Mouse (Mus musculus): ENCODE results near the gene Zfp64. TPM values are rescaled to one million over a fixed set of nuclear protein-coding genes. Genes with fewer than 3 reads are reported as not detected.

The Zfp64 gene
- polyA plus RNA-seq, 1 experiment from 2014 or later, result 18.3 TPM

- H3K27me3 ChIP-seq (ENCODE audit: control insufficient read depth, insufficient read depth, low read length), result no peaks in the 10 kb centered on the region
- H3K4me1 ChIP-seq (ENCODE audit: control insufficient read depth, insufficient read depth, low read length), result no peaks in the 10 kb centered on the region
- H3K4me3 ChIP-seq (ENCODE audit: low read length), result no peak overlapping the region
- H3K9ac ChIP-seq (ENCODE audit: low read length), result no peak overlapping the region
- no peak overlapping the region for H3K27ac ChIP-seq (ENCODE audit: low read length)
- H3K9me3 ChIP-seq (replicated peaks; ENCODE audit: control insufficient read depth, low read length), result no peaks in the 10 kb centered on the region
- H3K36me3 ChIP-seq (ENCODE audit: control insufficient read depth, insufficient read depth), result no peaks in the 10 kb centered on the region
- H3K4me2 ChIP-seq (ENCODE audit: low read depth, low read length), result no peak overlapping the region
- WGBS, result 67% methylated on average over 2 of the region's 2 CpGs
- no peak for ATAC-seq (replicated peaks; ENCODE audit: extremely low read depth, insufficient read depth, low FRiP score)
These were observed 63.3 kb downstream of the Zfp64 start for GRCm38 (mm10) chr2:168892057-168892456.

- H3K36me3 ChIP-seq (ENCODE audit: control insufficient read depth, insufficient read depth), result no peaks in the 10 kb centered on the region
- no peak overlapping the region for H3K9ac ChIP-seq (ENCODE audit: low read length)
- no peaks in the 10 kb centered on the region for H3K27me3 ChIP-seq (ENCODE audit: control insufficient read depth, insufficient read depth, low read length)
- no peak overlapping the region for H3K27ac ChIP-seq (ENCODE audit: low read length)
- no peaks in the 10 kb centered on the region for H3K4me1 ChIP-seq (ENCODE audit: control insufficient read depth, insufficient read depth, low read length)
- 62% methylated on average over 8 of the region's 8 CpGs for WGBS
- no peak overlapping the region for H3K4me3 ChIP-seq (ENCODE audit: low read length)
- no peak overlapping the region for H3K4me2 ChIP-seq (ENCODE audit: low read depth, low read length)
- H3K9me3 ChIP-seq (replicated peaks; ENCODE audit: control insufficient read depth, low read length), result no peaks in the 10 kb centered on the region; the same call in 1 of the 2 replicates
- no peak for ATAC-seq (replicated peaks; ENCODE audit: extremely low read depth, insufficient read depth, low FRiP score)
These were observed 70.7 kb downstream of the Zfp64 start for GRCm38 (mm10) chr2:168884641-168885040.

GRCm38 (mm10) chr2:168882997-168883396 lies 72.4 kb downstream of the Zfp64 start:
- ATAC-seq (replicated peaks; ENCODE audit: extremely low read depth, insufficient read depth, low FRiP score), result no peak
- H3K27me3 ChIP-seq (ENCODE audit: control insufficient read depth, insufficient read depth, low read length), result no peaks in the 10 kb centered on the region
- no peak overlapping the region for H3K4me2 ChIP-seq (ENCODE audit: low read depth, low read length)
- H3K36me3 ChIP-seq (ENCODE audit: control insufficient read depth, insufficient read depth), result no peaks in the 10 kb centered on the region
- H3K27ac ChIP-seq (ENCODE audit: low read length), result no peak overlapping the region
- WGBS, result 91% methylated on average over 1 of the region's 1 CpGs
- no peak overlapping the region for H3K9ac ChIP-seq (ENCODE audit: low read length)
- no peak overlapping the region for H3K4me3 ChIP-seq (ENCODE audit: low read length)
- H3K4me1 ChIP-seq (ENCODE audit: control insufficient read depth, insufficient read depth, low read length), result no peaks in the 10 kb centered on the region
- H3K9me3 ChIP-seq (replicated peaks; ENCODE audit: control insufficient read depth, low read length), result peaks cover 2% of the 10 kb centered on the region; the same call in 1 of the 2 replicates

GRCm38 (mm10) chr2:168881927-168882326 lies 73.5 kb downstream of the Zfp64 start:
- no peak overlapping the region for H3K4me3 ChIP-seq (ENCODE audit: low read length)
- no peak for ATAC-seq (replicated peaks; ENCODE audit: extremely low read depth, insufficient read depth, low FRiP score)
- WGBS, result 41% methylated on average over 5 of the region's 5 CpGs
- H3K9ac ChIP-seq (ENCODE audit: low read length), result no peak overlapping the region
- H3K4me1 ChIP-seq (ENCODE audit: control insufficient read depth, insufficient read depth, low read length), result no peaks in the 10 kb centered on the region
- no peaks in the 10 kb centered on the region for H3K27me3 ChIP-seq (ENCODE audit: control insufficient read depth, insufficient read depth, low read length)
- H3K4me2 ChIP-seq (ENCODE audit: low read depth, low read length), result no peak overlapping the region
- no peak overlapping the region for H3K27ac ChIP-seq (ENCODE audit: low read length)
- no peaks in the 10 kb centered on the region for H3K36me3 ChIP-seq (ENCODE audit: control insufficient read depth, insufficient read depth)
- peaks cover 2% of the 10 kb centered on the region; the same call in 1 of the 2 replicates for H3K9me3 ChIP-seq (replicated peaks; ENCODE audit: control insufficient read depth, low read length)

GRCm38 (mm10) chr2:168879573-168879972 lies 75.8 kb downstream of the Zfp64 start:
- Histone ChIP-seq H3K9ac (ENCODE audit: low read length) (no peak overlapping the region), H3K4me3 (ENCODE audit: low read length) (no peak overlapping the region), H3K27me3 (ENCODE audit: control insufficient read depth, insufficient read depth, low read length) (no peaks in the 10 kb centered on the region), H3K4me1 (ENCODE audit: control insufficient read depth, insufficient read depth, low read length) (no peaks in the 10 kb centered on the region), H3K36me3 (ENCODE audit: control insufficient read depth, insufficient read depth) (no peaks in the 10 kb centered on the region), H3K4me2 (ENCODE audit: low read depth, low read length) (no peak overlapping the region), H3K27ac (ENCODE audit: low read length) (no peak overlapping the region), H3K9me3 (replicated peaks; ENCODE audit: control insufficient read depth, low read length) (peaks cover 2% of the 10 kb centered on the region; the same call in 1 of the 2 replicates)
- no peak for ATAC-seq (replicated peaks; ENCODE audit: extremely low read depth, insufficient read depth, low FRiP score)
- 79% methylated on average over 10 of the region's 10 CpGs for WGBS

- no peak overlapping the region for H3K4me2 ChIP-seq (ENCODE audit: low read depth, low read length)
- no peaks in the 10 kb centered on the region for H3K4me1 ChIP-seq (ENCODE audit: control insufficient read depth, insufficient read depth, low read length)
- H3K4me3 ChIP-seq (ENCODE audit: low read length), result no peak overlapping the region
- peaks cover 2% of the 10 kb centered on the region; the same call in 1 of the 2 replicates for H3K9me3 ChIP-seq (replicated peaks; ENCODE audit: control insufficient read depth, low read length)
- no peak overlapping the region for H3K9ac ChIP-seq (ENCODE audit: low read length)
- no peak overlapping the region for H3K27ac ChIP-seq (ENCODE audit: low read length)
- no peak for ATAC-seq (replicated peaks; ENCODE audit: extremely low read depth, insufficient read depth, low FRiP score)
- H3K27me3 ChIP-seq (ENCODE audit: control insufficient read depth, insufficient read depth, low read length), result no peaks in the 10 kb centered on the region
- 72% methylated on average over 8 of the region's 8 CpGs for WGBS
- H3K36me3 ChIP-seq (ENCODE audit: control insufficient read depth, insufficient read depth), result no peaks in the 10 kb centered on the region
These were observed 76.7 kb downstream of the Zfp64 start for GRCm38 (mm10) chr2:168878708-168879107.

- peaks cover 2% of the 10 kb centered on the region; the same call in 1 of the 2 replicates for H3K9me3 ChIP-seq (replicated peaks; ENCODE audit: control insufficient read depth, low read length)
- no peaks in the 10 kb centered on the region for H3K27me3 ChIP-seq (ENCODE audit: control insufficient read depth, insufficient read depth, low read length)
- no peak overlapping the region for H3K27ac ChIP-seq (ENCODE audit: low read length)
- H3K36me3 ChIP-seq (ENCODE audit: control insufficient read depth, insufficient read depth), result no peaks in the 10 kb centered on the region
- no peaks in the 10 kb centered on the region for H3K4me1 ChIP-seq (ENCODE audit: control insufficient read depth, insufficient read depth, low read length)
- no peak overlapping the region for H3K9ac ChIP-seq (ENCODE audit: low read length)
- 76% methylated on average over 4 of the region's 4 CpGs for WGBS
- H3K4me3 ChIP-seq (ENCODE audit: low read length), result no peak overlapping the region
- H3K4me2 ChIP-seq (ENCODE audit: low read depth, low read length), result no peak overlapping the region
- no peak for ATAC-seq (replicated peaks; ENCODE audit: extremely low read depth, insufficient read depth, low FRiP score)
These were observed 77.2 kb downstream of the Zfp64 start for GRCm38 (mm10) chr2:168878158-168878557.

- Histone ChIP-seq H3K9me3 (replicated peaks; ENCODE audit: control insufficient read depth, low read length) (peaks cover 2% of the 10 kb centered on the region; the same call in 1 of the 2 replicates), H3K27ac (ENCODE audit: low read length) (no peak overlapping the region), H3K4me2 (ENCODE audit: low read depth, low read length) (no peak overlapping the region), H3K27me3 (ENCODE audit: control insufficient read depth, insufficient read depth, low read length) (no peaks in the 10 kb centered on the region), H3K36me3 (ENCODE audit: control insufficient read depth, insufficient read depth) (no peaks in the 10 kb centered on the region), H3K4me3 (ENCODE audit: low read length) (no peak overlapping the region), H3K9ac (ENCODE audit: low read length) (no peak overlapping the region), H3K4me1 (ENCODE audit: control insufficient read depth, insufficient read depth, low read length) (no peaks in the 10 kb centered on the region)
- ATAC-seq (replicated peaks; ENCODE audit: extremely low read depth, insufficient read depth, low FRiP score), result no peak
- 83% methylated on average over 10 of the region's 10 CpGs for WGBS
These were observed 78.8 kb downstream of the Zfp64 start for GRCm38 (mm10) chr2:168876631-168877030.

- Histone ChIP-seq H3K27ac (ENCODE audit: low read length) (no peak overlapping the region), H3K9ac (ENCODE audit: low read length) (no peak overlapping the region)
- no peak for ATAC-seq (replicated peaks; ENCODE audit: extremely low read depth, insufficient read depth, low FRiP score)
These were observed 80.9 kb downstream of the Zfp64 start for GRCm38 (mm10) chr2:168874498-168874897.

More at GRCm38 (mm10) chr2:168874498-168874897, 80.9 kb downstream of the Zfp64 start:
- H3K36me3 ChIP-seq (ENCODE audit: control insufficient read depth, insufficient read depth), result no peaks in the 10 kb centered on the region
- H3K4me1 ChIP-seq (ENCODE audit: control insufficient read depth, insufficient read depth, low read length), result no peaks in the 10 kb centered on the region
- H3K4me2 ChIP-seq (ENCODE audit: low read depth, low read length), result no peak overlapping the region
- H3K9me3 ChIP-seq (replicated peaks; ENCODE audit: control insufficient read depth, low read length), result peaks cover under 1% of the 10 kb centered on the region; the same call in 1 of the 2 replicates
- H3K27me3 ChIP-seq (ENCODE audit: control insufficient read depth, insufficient read depth, low read length), result no peaks in the 10 kb centered on the region
- H3K4me3 ChIP-seq (ENCODE audit: low read length), result no peak overlapping the region
- WGBS, result 92% methylated on average over 6 of the region's 6 CpGs
